Mouse (Mus musculus): ENCODE results near the gene Fam189a1.

- TF ChIP-seq CTCF (conservative IDR thresholded peaks at IDR 0.05; ENCODE audit: insufficient read depth, insufficient read length, low read depth, low read length) (no peak), POLR2A (IDR thresholded peaks at IDR 0.05; ENCODE audit: low read depth, low read length) (no peak)
Observed at GRCm38 (mm10) chr7:64889919-64890318, 266.5 kb downstream of the Fam189a1 start.

Data from kidney, adult 2 months (tissue).